Mouse (Mus musculus): ENCODE data around the gene Vmn2r53. TPM values are rescaled to one million over a fixed set of nuclear protein-coding genes. Genes with fewer than 3 reads are reported as not detected.

The Vmn2r53 gene
- not detected for polyA plus RNA-seq (2012; fragmentation: generic; extraction: Trizol)

GRCm38 (mm10) chr7:12608688-12609087, at the start of gene Vmn2r53:
TSS of gene Vmn2r53 (minus strand) at chr7:12608788.

GRCm38 (mm10) chr7:12640219-12640618, 31.6 kb upstream of the Vmn2r53 start, which contains the start of gene Vmn2r54:
TSS of gene Vmn2r54 (minus strand) at chr7:12640319.

Other genes starting within 250 kb of the Vmn2r53 start
- not detected for gene Vmn1r84, start 239.5 kb downstream of the Vmn2r53 start, polyA plus RNA-seq (2012; fragmentation: generic; extraction: Trizol)
- under 1 TPM; 0.01 to 0.77 TPM for gene Zfp551, start 186.0 kb downstream of the Vmn2r53 start, polyA plus RNA-seq (2012; fragmentation: generic; extraction: Trizol)
- 1 to 10 TPM in 1 of 2 experiments, under 1 TPM in 1; 0.18 to 2.0 TPM for gene Zfp606, start 130.5 kb downstream of the Vmn2r53 start, polyA plus RNA-seq (2012; fragmentation: generic; extraction: Trizol)
- gene 2900092C05Rik, start 96.3 kb downstream of the Vmn2r53 start, polyA plus RNA-seq (2012; fragmentation: generic; extraction: Trizol), result not detected
- gene Vmn2r54, start 31.5 kb upstream of the Vmn2r53 start, polyA plus RNA-seq (2012; fragmentation: generic; extraction: Trizol), result not detected
- not detected for gene Vmn2r55, start 76.2 kb upstream of the Vmn2r53 start, polyA plus RNA-seq (2012; fragmentation: generic; extraction: Trizol)
- gene Vmn2r56, start 126.2 kb upstream of the Vmn2r53 start, polyA plus RNA-seq (2012; fragmentation: generic; extraction: Trizol), result not detected
- gene Zscan18, start 194.8 kb upstream of the Vmn2r53 start, polyA plus RNA-seq (2012; fragmentation: generic; extraction: Trizol), result under 1 TPM in 1 of 2 experiments, not detected in 1; 0.09 TPM
- gene Zfp329, start 210.1 kb upstream of the Vmn2r53 start, polyA plus RNA-seq (2012; fragmentation: generic; extraction: Trizol), result 1 to 10 TPM in 1 of 2 experiments, under 1 TPM in 1; 0.09 to 1.7 TPM
- gene Zfp110, start 226.0 kb upstream of the Vmn2r53 start, polyA plus RNA-seq (2012; fragmentation: generic; extraction: Trizol), result 1 to 10 TPM in 1 of 2 experiments, under 1 TPM in 1; 0.46 to 6.5 TPM